Mouse (Mus musculus): ENCODE results near the gene Gfer. TPM values are rescaled to one million over a fixed set of nuclear protein-coding genes. Genes with fewer than 3 reads are reported as not detected.

Gene Gfer
- total and polyA plus RNA-seq, 2 experiments from 2014 or later, result 34.7 to 35.4 TPM

GRCm38 (mm10) chr17:24644030-24644715 lies 51.8 kb downstream of the Gfer start:
- Histone ChIP-seq H3K9ac (no peak overlapping the region), H3K27ac (ENCODE audit: low read depth, low read length) (0 out of 2 replicates have a peak overlapping the region, but pooled peaks have one; percentile 15), H3K9me3 (ENCODE audit: low read length) (no peaks in the 10 kb centered on the region), H3K4me1 (ENCODE audit: insufficient read depth) (no peaks in the 10 kb centered on the region), H3K36me3 (ENCODE audit: insufficient read depth) (peaks cover 7% of the 10 kb centered on the region; the same call in 1 of the 2 replicates), H3K4me2 (ENCODE audit: low read depth) (no peak overlapping the region), H3K27me3 (ENCODE audit: insufficient read depth, low read length) (no peaks in the 10 kb centered on the region), H3K4me3 (ENCODE audit: low read depth, low read length) (no peak overlapping the region)
- WGBS, result 49% methylated on average over 7 of the region's 7 CpGs
- DNase-seq, result no peak
- ATAC-seq, result no peak
- TF ChIP-seq CTCF (IDR thresholded peaks at IDR 0.05; ENCODE audit: low read depth), result no peak

Other genes with a start within 250 kb of the Gfer start
Only the 30 nearest of the 32 such genes appear.
- gene Pgp, start 225.8 kb downstream of the Gfer start, total RNA-seq (2014; rRNA removed), result 37.8 and 39.5 TPM in 2 replicates
- 68.1 and 72.5 TPM in 2 replicates for gene Pgp, start 225.8 kb downstream of the Gfer start, polyA plus RNA-seq (2015; fragmentation: Nextera tagmentation; extraction: Ambion mirVana)
- gene Bricd5, start 222.3 kb downstream of the Gfer start, total RNA-seq (2014; rRNA removed), result 1.2 and 2.0 TPM in 2 replicates
- 1.6 and 4.3 TPM in 2 replicates for gene Bricd5, start 222.3 kb downstream of the Gfer start, polyA plus RNA-seq (2015; fragmentation: Nextera tagmentation; extraction: Ambion mirVana)
- 36.5 and 45.5 TPM in 2 replicates for gene Mlst8, start 217.1 kb downstream of the Gfer start, total RNA-seq (2014; rRNA removed)
- gene Mlst8, start 217.1 kb downstream of the Gfer start, polyA plus RNA-seq (2015; fragmentation: Nextera tagmentation; extraction: Ambion mirVana), result 23.9 and 28.2 TPM in 2 replicates
- 90.0 and 113 TPM in 2 replicates for gene Caskin1, start 207.6 kb downstream of the Gfer start, total RNA-seq (2014; rRNA removed)
- 14.9 and 25.3 TPM in 2 replicates for gene Caskin1, start 207.6 kb downstream of the Gfer start, polyA plus RNA-seq (2015; fragmentation: Nextera tagmentation; extraction: Ambion mirVana)
- gene Traf7, start 168.2 kb downstream of the Gfer start, total RNA-seq (2014; rRNA removed), result 145 and 168 TPM in 2 replicates
- 81.4 and 82.0 TPM in 2 replicates for gene Traf7, start 168.2 kb downstream of the Gfer start, polyA plus RNA-seq (2015; fragmentation: Nextera tagmentation; extraction: Ambion mirVana)
- gene Rab26, start 161.9 kb downstream of the Gfer start, total RNA-seq (2014; rRNA removed), result 5.0 and 7.1 TPM in 2 replicates
- 10.1 and 12.4 TPM in 2 replicates for gene Rab26, start 161.9 kb downstream of the Gfer start, polyA plus RNA-seq (2015; fragmentation: Nextera tagmentation; extraction: Ambion mirVana)
- 48.9 and 58.8 TPM in 2 replicates for gene Pkd1, start 146.3 kb downstream of the Gfer start, total RNA-seq (2014; rRNA removed)
- gene Pkd1, start 146.3 kb downstream of the Gfer start, polyA plus RNA-seq (2015; fragmentation: Nextera tagmentation; extraction: Ambion mirVana), result 4.9 and 8.9 TPM in 2 replicates
- 81.2 and 92.6 TPM in 2 replicates for gene Tsc2, start 63.5 kb downstream of the Gfer start, total RNA-seq (2014; rRNA removed)
- gene Tsc2, start 63.5 kb downstream of the Gfer start, polyA plus RNA-seq (2015; fragmentation: Nextera tagmentation; extraction: Ambion mirVana), result 44.2 and 56.2 TPM in 2 replicates
- gene Nthl1, start 63.5 kb downstream of the Gfer start, total RNA-seq (2014; rRNA removed), result 10.1 and 10.2 TPM in 2 replicates
- 8.6 and 9.8 TPM in 2 replicates for gene Nthl1, start 63.5 kb downstream of the Gfer start, polyA plus RNA-seq (2015; fragmentation: Nextera tagmentation; extraction: Ambion mirVana)
- gene Slc9a3r2, start 45.8 kb downstream of the Gfer start, total RNA-seq (2014; rRNA removed), result 43.5 and 54.5 TPM in 2 replicates
- gene Slc9a3r2, start 45.8 kb downstream of the Gfer start, polyA plus RNA-seq (2015; fragmentation: Nextera tagmentation; extraction: Ambion mirVana), result 42.0 and 48.3 TPM in 2 replicates
- not detected in 2 replicates for gene Npw, start 37.7 kb downstream of the Gfer start, total RNA-seq (2014; rRNA removed)
- 0.64 and 0.96 TPM in 2 replicates for gene Npw, start 37.7 kb downstream of the Gfer start, polyA plus RNA-seq (2015; fragmentation: Nextera tagmentation; extraction: Ambion mirVana)
- 31.2 and 41.5 TPM in 2 replicates for gene Zfp598, start 26.5 kb downstream of the Gfer start, total RNA-seq (2014; rRNA removed)
- gene Zfp598, start 26.5 kb downstream of the Gfer start, polyA plus RNA-seq (2015; fragmentation: Nextera tagmentation; extraction: Ambion mirVana), result 14.6 and 15.0 TPM in 2 replicates
- gene Syngr3, start 6.2 kb downstream of the Gfer start, total RNA-seq (2014; rRNA removed), result 218 and 221 TPM in 2 replicates
- 255 and 290 TPM in 2 replicates for gene Syngr3, start 6.2 kb downstream of the Gfer start, polyA plus RNA-seq (2015; fragmentation: Nextera tagmentation; extraction: Ambion mirVana)
- 3.8 and 4.5 TPM in 2 replicates for gene Noxo1, start 78 bp upstream of the Gfer start, total RNA-seq (2014; rRNA removed)
- gene Noxo1, start 78 bp upstream of the Gfer start, polyA plus RNA-seq (2015; fragmentation: Nextera tagmentation; extraction: Ambion mirVana), result 1.4 and 2.5 TPM in 2 replicates
- gene Tbl3, start 11.5 kb upstream of the Gfer start, total RNA-seq (2014; rRNA removed), result 39.0 and 59.2 TPM in 2 replicates
- gene Tbl3, start 11.5 kb upstream of the Gfer start, polyA plus RNA-seq (2015; fragmentation: Nextera tagmentation; extraction: Ambion mirVana), result 45.7 and 48.0 TPM in 2 replicates
- gene Rnf151, start 21.9 kb upstream of the Gfer start, total RNA-seq (2014; rRNA removed), result 0.69 TPM in 1 of 2 replicates, not detected in the other
- not detected in 2 replicates for gene Rnf151, start 21.9 kb upstream of the Gfer start, polyA plus RNA-seq (2015; fragmentation: Nextera tagmentation; extraction: Ambion mirVana)
- 2,317 and 3,198 TPM in 2 replicates for gene Rps2, start 22.0 kb upstream of the Gfer start, total RNA-seq (2014; rRNA removed)
- 884 and 936 TPM in 2 replicates for gene Rps2, start 22.0 kb upstream of the Gfer start, polyA plus RNA-seq (2015; fragmentation: Nextera tagmentation; extraction: Ambion mirVana)
- 151 and 199 TPM in 2 replicates for gene Ndufb10, start 28.3 kb upstream of the Gfer start, total RNA-seq (2014; rRNA removed)
- gene Ndufb10, start 28.3 kb upstream of the Gfer start, polyA plus RNA-seq (2015; fragmentation: Nextera tagmentation; extraction: Ambion mirVana), result 312 and 351 TPM in 2 replicates
- not detected in 2 replicates for gene Rpl3l, start 31.7 kb upstream of the Gfer start, total RNA-seq (2014; rRNA removed)
- 0.34 TPM in 1 of 2 replicates, not detected in the other for gene Rpl3l, start 31.7 kb upstream of the Gfer start, polyA plus RNA-seq (2015; fragmentation: Nextera tagmentation; extraction: Ambion mirVana)
- 19.3 and 27.4 TPM in 2 replicates for gene Msrb1, start 40.5 kb upstream of the Gfer start, total RNA-seq (2014; rRNA removed)
- gene Msrb1, start 40.5 kb upstream of the Gfer start, polyA plus RNA-seq (2015; fragmentation: Nextera tagmentation; extraction: Ambion mirVana), result 28.4 and 28.6 TPM in 2 replicates
- 0.57 TPM in 1 of 2 replicates, not detected in the other for gene Hs3st6, start 56.8 kb upstream of the Gfer start, total RNA-seq (2014; rRNA removed)
- gene Hs3st6, start 56.8 kb upstream of the Gfer start, polyA plus RNA-seq (2015; fragmentation: Nextera tagmentation; extraction: Ambion mirVana), result 0.45 and 0.53 TPM in 2 replicates
- gene Meiob, start 108.1 kb upstream of the Gfer start, total RNA-seq (2014; rRNA removed), result not detected in 2 replicates
- gene Meiob, start 108.1 kb upstream of the Gfer start, polyA plus RNA-seq (2015; fragmentation: Nextera tagmentation; extraction: Ambion mirVana), result 0.08 and 0.15 TPM in 2 replicates
- gene Hagh, start 144.0 kb upstream of the Gfer start, total RNA-seq (2014; rRNA removed), result 62.0 and 62.8 TPM in 2 replicates
- gene Hagh, start 144.0 kb upstream of the Gfer start, polyA plus RNA-seq (2015; fragmentation: Nextera tagmentation; extraction: Ambion mirVana), result 61.6 and 66.6 TPM in 2 replicates
- 15.1 and 16.6 TPM in 2 replicates for gene Fahd1, start 154.2 kb upstream of the Gfer start, total RNA-seq (2014; rRNA removed)
- gene Fahd1, start 154.2 kb upstream of the Gfer start, polyA plus RNA-seq (2015; fragmentation: Nextera tagmentation; extraction: Ambion mirVana), result 13.5 and 15.6 TPM in 2 replicates
- 0.48 TPM in 1 of 2 replicates, not detected in the other for gene Igfals, start 169.8 kb upstream of the Gfer start, total RNA-seq (2014; rRNA removed)
- gene Igfals, start 169.8 kb upstream of the Gfer start, polyA plus RNA-seq (2015; fragmentation: Nextera tagmentation; extraction: Ambion mirVana), result 0.18 TPM in 1 of 2 replicates, not detected in the other
- gene Nubp2, start 190.2 kb upstream of the Gfer start, total RNA-seq (2014; rRNA removed), result 40.5 and 50.6 TPM in 2 replicates
- 67.3 and 80.1 TPM in 2 replicates for gene Nubp2, start 190.2 kb upstream of the Gfer start, polyA plus RNA-seq (2015; fragmentation: Nextera tagmentation; extraction: Ambion mirVana)
- gene Spsb3, start 190.5 kb upstream of the Gfer start, total RNA-seq (2014; rRNA removed), result 75.7 and 91.0 TPM in 2 replicates
- 89.8 and 97.8 TPM in 2 replicates for gene Spsb3, start 190.5 kb upstream of the Gfer start, polyA plus RNA-seq (2015; fragmentation: Nextera tagmentation; extraction: Ambion mirVana)
- 35.6 and 36.6 TPM in 2 replicates for gene Eme2, start 198.9 kb upstream of the Gfer start, total RNA-seq (2014; rRNA removed)
- 14.7 and 17.9 TPM in 2 replicates for gene Eme2, start 198.9 kb upstream of the Gfer start, polyA plus RNA-seq (2015; fragmentation: Nextera tagmentation; extraction: Ambion mirVana)
- gene Mrps34, start 199.0 kb upstream of the Gfer start, total RNA-seq (2014; rRNA removed), result 39.5 and 45.5 TPM in 2 replicates
- 128 and 138 TPM in 2 replicates for gene Mrps34, start 199.0 kb upstream of the Gfer start, polyA plus RNA-seq (2015; fragmentation: Nextera tagmentation; extraction: Ambion mirVana)
- 60.1 and 75.7 TPM in 2 replicates for gene Nme3, start 200.3 kb upstream of the Gfer start, total RNA-seq (2014; rRNA removed)
- 74.7 and 81.0 TPM in 2 replicates for gene Nme3, start 200.3 kb upstream of the Gfer start, polyA plus RNA-seq (2015; fragmentation: Nextera tagmentation; extraction: Ambion mirVana)